7 mouse cellular contexts compared by ENCODE assay signal in genomic region chr14:56833211-56833610, GRCm38 (mm10). TPM values are rescaled to one million over a fixed set of nuclear protein-coding genes. Genes with fewer than 3 reads are reported as not detected.
DNase-seq lines count a peak whose midpoint lies in the region; ATAC-seq and TF ChIP-seq lines count a peak whose summit lies in the region.
"Not testable (repeated sequence)": the region's sequence is repeated elsewhere in the genome, so short reads cannot be mapped to it uniquely, and the experiment has no call there.

No protein-coding gene starts in this region.

- not testable (repeated sequence) for H3K4me2 ChIP-seq in liver, postnatal 0 days (ENCODE audit: low read depth, low read length)

- H3K27me3 ChIP-seq in liver, postnatal 0 days (ENCODE audit: insufficient read depth, low read length); splenic B cell, adult 2 months (ENCODE audit: control insufficient read depth, insufficient read depth, low read length, poor library complexity, severe bottlenecking): not testable (repeated sequence)

- intact Hi-C loops in gastrocnemius, postnatal 36 days (cut with DNase I) = loop anchor here (5.0 kb wide), 1 partner anchor 49 kb away; no protein-coding TSS in a partner anchor

- not testable (repeated sequence) for H3K9ac ChIP-seq in liver, postnatal 0 days (replicated peaks)

- not testable (repeated sequence) for ATAC-seq in liver, postnatal 0 days

- peak; percentile 20 for DNase-seq in adrenal gland, postnatal 14 days
- peak; percentile 17 to 26 for DNase-seq in gastrocnemius, postnatal 36 days
- DNase-seq in heart, postnatal 4 days = peak; percentile 74
- peak; percentile 38 for DNase-seq in kidney, postnatal 14 days
- peak; percentile 38 for DNase-seq in liver, postnatal 0 days
- peak; percentile 61 to 77 for DNase-seq in lung, postnatal 4 days
- peak; percentile 85 for DNase-seq in splenic B cell, adult 2 months (ENCODE audit: low read depth, low spot score)

- TF ChIP-seq CTCF in liver, postnatal 0 days (IDR thresholded peaks at IDR 0.05; ENCODE audit: low read depth) = not testable (repeated sequence)

- not testable (repeated sequence) for H3K9me3 ChIP-seq in liver, postnatal 0 days (ENCODE audit: low read length)

- H3K27ac ChIP-seq in liver, postnatal 0 days (ENCODE audit: low read depth) = not testable (repeated sequence)

- WGBS in liver, postnatal 0 days (ENCODE audit: insufficient replicate concordance) = 67% methylated on average over 10 of the region's 10 CpGs

- H3K36me3 ChIP-seq in liver, postnatal 0 days (replicated peaks; ENCODE audit: insufficient read depth, low read length); splenic B cell, adult 2 months (ENCODE audit: control insufficient read depth, insufficient read depth, low read length, poor library complexity, severe bottlenecking): not testable (repeated sequence)

- not testable (repeated sequence) for H3K4me3 ChIP-seq in liver, postnatal 0 days (ENCODE audit: low read depth, low read length)

- TF ChIP-seq EP300 in liver, postnatal 0 days (IDR thresholded peaks at IDR 0.05; ENCODE audit: low read depth) = not testable (repeated sequence)

- H3K4me1 ChIP-seq in liver, postnatal 0 days (ENCODE audit: insufficient read depth) = not testable (repeated sequence)

RNA-seq across cellular contexts. Expression of gene Zmym5, which starts 21.7 kb away (rescaled TPM):
- total RNA-seq in adrenal gland, postnatal 14 days (2021) = 30.7 and 34.7 TPM in 2 replicates
- 10 to 100 TPM; 12.8 to 18.5 TPM for total RNA-seq in gastrocnemius, postnatal 36 days (2021)
- total RNA-seq in heart, postnatal 4 days (2021) = 10 to 100 TPM; 22.5 to 24.7 TPM
- polyA plus RNA-seq in liver, postnatal 0 days (2015; fragmentation: Nextera tagmentation; extraction: Ambion mirVana) = 8.4 and 10.2 TPM in 2 replicates

RNA-seq across cellular contexts. Expression of gene Zmym2, which starts 53.2 kb away (rescaled TPM):
- 53.1 and 58.6 TPM in 2 replicates for total RNA-seq in adrenal gland, postnatal 14 days (2021)
- 10 to 100 TPM; 30.5 to 34.2 TPM for total RNA-seq in gastrocnemius, postnatal 36 days (2021)
- total RNA-seq in heart, postnatal 4 days (2021) = 10 to 100 TPM; 41.1 to 48.8 TPM
- 4.3 and 4.5 TPM in 2 replicates for polyA plus RNA-seq in liver, postnatal 0 days (2015; fragmentation: Nextera tagmentation; extraction: Ambion mirVana)

RNA-seq across cellular contexts. Expression of gene Pspc1, which starts 55.1 kb away (rescaled TPM):
- 31.2 and 39.2 TPM in 2 replicates for total RNA-seq in adrenal gland, postnatal 14 days (2021)
- 1 to 10 TPM; 6.3 to 8.8 TPM for total RNA-seq in gastrocnemius, postnatal 36 days (2021)
- 10 to 100 TPM; 34.3 to 41.7 TPM for total RNA-seq in heart, postnatal 4 days (2021)
- 6.4 and 7.8 TPM in 2 replicates for polyA plus RNA-seq in liver, postnatal 0 days (2015; fragmentation: Nextera tagmentation; extraction: Ambion mirVana)

Comparison
In these comparisons a context has a peak if more than half of its experiments do, and no peak if none do; other contexts are left out.
1. DNase-seq: peak in every context shown above with its lines; median percentile 85 in splenic B cell, adult 2 months; 74 in heart, postnatal 4 days; 69 in lung, postnatal 4 days; 38 in kidney, postnatal 14 days; 38 in liver, postnatal 0 days; 22 in gastrocnemius, postnatal 36 days; 20 in adrenal gland, postnatal 14 days.